Mouse (Mus musculus) cortical plate, adult 2 months (tissue): ENCODE measurements at regions not wholly inside any gene's neighbourhood (a gene's known extent, or its start where the extent isn't known, plus 50 kb on each side); places are given as distances from the start of the nearest gene placed in this dataset.

Experiments
- CTCF ChIP-seq: fragments of 200-500 bp; IDR thresholded peaks from 2 replicates; pipeline ENCODE4 v1.5.1; 2011; ENCODE audit warnings: mild to moderate bottlenecking, control low read depth, low read length; ENCODE audit not compliant: insufficient read depth; ENCODE audit errors: extremely low read depth
- POLR2A ChIP-seq: fragments of 200-500 bp; IDR thresholded peaks from 2 replicates; pipeline ENCODE4 v1.6.1; 2011; ENCODE audit warnings: mild to moderate bottlenecking, low read length, control low read depth; ENCODE audit not compliant: insufficient read depth; ENCODE audit errors: extremely low read depth

- no peak for TF ChIP-seq CTCF
- no peak for TF ChIP-seq POLR2A
Measured at GRCm38 (mm10) chr9:83241119-83241518, 94.6 kb upstream of the Hmgn3 start.
